ENCODE assay signal across 11 mouse cellular contexts in genomic region chr1:55807028-55807427, GRCm38 (mm10).
DNase-seq lines count a peak whose midpoint lies in the region; ATAC-seq and TF ChIP-seq lines count a peak whose summit lies in the region.
"Had no signal": no experiment of that assay in that cellular context is flagged by ENCODE, and none has a peak within 500 bp of the region (broad histone marks: within the 10 kb centered on the region; RNA-seq: fewer than 3 reads in every experiment).

No protein-coding gene starts in this region.

- no peak overlapping the region for H3K4me3 ChIP-seq in liver, adult 2 months (ENCODE audit: insufficient read depth, low read depth, low read length)
- no peak overlapping the region for H3K4me3 ChIP-seq in liver, embryonic 11.5 days (ENCODE audit: low read depth, low read length)
- H3K4me3 ChIP-seq: hindbrain, embryonic 13.5 days had no signal

- no peaks in the 10 kb centered on the region for H3K36me3 ChIP-seq in liver, adult 2 months (ENCODE audit: control insufficient read depth, insufficient read depth, low read length)
- no peaks in the 10 kb centered on the region for H3K36me3 ChIP-seq in liver, embryonic 11.5 days (ENCODE audit: control insufficient read depth, insufficient read depth, low read length)
- H3K36me3 ChIP-seq: hindbrain, embryonic 13.5 days had no signal

- TF ChIP-seq CTCF in liver, adult 2 months (IDR thresholded peaks at IDR 0.05; ENCODE audit: low read depth, low read length), result no peak

- H3K27ac ChIP-seq in liver, adult 2 months (replicated peaks; ENCODE audit: insufficient read depth, low read depth, low read length), result peak overlapping the region; percentile 20; the same call in 1 of the 2 replicates
- H3K27ac ChIP-seq in liver, embryonic 11.5 days (ENCODE audit: low read depth, low read length), result no peak overlapping the region
- H3K27ac ChIP-seq: hindbrain, embryonic 13.5 days had no signal

- TF ChIP-seq POLR2A in liver, adult 2 months (IDR thresholded peaks at IDR 0.05; ENCODE audit: extremely low read depth, insufficient read depth, low read length), result no peak

- H3K9ac ChIP-seq in liver, adult 2 months (ENCODE audit: low read depth, low read length), result no peak overlapping the region
- no peak overlapping the region for H3K9ac ChIP-seq in liver, embryonic 11.5 days (ENCODE audit: low read depth, low read length)
- H3K9ac ChIP-seq: hindbrain, embryonic 13.5 days had no signal

- 58% methylated on average over 5 of the region's 5 CpGs for WGBS in liver, adult 2 months
- WGBS in liver, embryonic 11.5 days, result 56% methylated on average over 5 of the region's 5 CpGs

- peak; percentile 4 to 23 for DNase-seq in adrenal gland, adult (ENCODE audit: inconsistent age in 2 of 2, low spot score in 1 of 2)
- no peak for DNase-seq in adrenal gland, adult 2 months
- DNase-seq in liver, adult 2 months (ENCODE audit: extremely low read depth, low read depth, low spot score), result peak; percentile 22
- no peak for DNase-seq in liver, embryonic 11.5 days (ENCODE audit: low spot score)
- peak; percentile 15 to 27 for DNase-seq in heart, postnatal 36 days
- no peak for DNase-seq in Muller cell, postnatal 12 days (ENCODE audit: inconsistent ontology term)
- DNase-seq in layer of hippocampus, postnatal 25 days (ENCODE audit: extremely low spot score in 1 of 2, low spot score in 1 of 2), result no peak
- DNase-seq: cerebellum, adult 9-11 months had no signal

- intact Hi-C loops in heart, postnatal 36 days (cut with DNase I), result no loop called here

- H3K4me2 ChIP-seq in liver, embryonic 11.5 days, result no peak overlapping the region
- H3K4me2 ChIP-seq: hindbrain, embryonic 13.5 days; midbrain, embryonic 11.5 days had no signal

- H3K79me2 ChIP-seq in liver, adult 2 months (ENCODE audit: control insufficient read depth, insufficient read depth, low read length), result no peaks in the 10 kb centered on the region

- no peaks in the 10 kb centered on the region for H3K9me3 ChIP-seq in liver, embryonic 11.5 days (ENCODE audit: control insufficient read depth, low read length)
- H3K9me3 ChIP-seq: hindbrain, embryonic 13.5 days had no signal

- ATAC-seq in liver, embryonic 11.5 days (replicated peaks; ENCODE audit: low FRiP score), result no peak
- peak; percentile 33 for ATAC-seq in monocyte, adult 5-6 weeks (replicated peaks; ENCODE audit: insufficient number of reproducible peaks, low FRiP score, low TSS enrichment, poor library complexity, severe bottlenecking)

- no peaks in the 10 kb centered on the region; the same call in 1 of the 2 replicates for H3K4me1 ChIP-seq in liver, adult 2 months (ENCODE audit: control insufficient read depth, insufficient read depth, low read length)
- H3K4me1 ChIP-seq in liver, embryonic 11.5 days (replicated peaks; ENCODE audit: control insufficient read depth, insufficient read depth, low read length), result no peaks in the 10 kb centered on the region
- H3K4me1 ChIP-seq: hindbrain, embryonic 13.5 days had no signal

- no peaks in the 10 kb centered on the region for H3K27me3 ChIP-seq in liver, adult 2 months (ENCODE audit: control insufficient read depth, insufficient read depth, low read length)
- no peaks in the 10 kb centered on the region for H3K27me3 ChIP-seq in liver, embryonic 11.5 days (replicated peaks; ENCODE audit: control insufficient read depth, insufficient read depth, low read length)
- H3K27me3 ChIP-seq: hindbrain, embryonic 13.5 days had no signal

Comparison
In these comparisons a context has a peak if more than half of its experiments do, and no peak if none do; other contexts are left out.
1. DNase-seq: peak in adrenal gland, adult (2 of 2), liver, adult 2 months (single experiment) and heart, postnatal 36 days (2 of 2); none in adrenal gland, adult 2 months (single experiment), liver, embryonic 11.5 days (single experiment), Muller cell, postnatal 12 days (single experiment) and layer of hippocampus, postnatal 25 days (0 of 2).